Mouse (Mus musculus): ENCODE measurements around the gene Opa3.

DNA sequence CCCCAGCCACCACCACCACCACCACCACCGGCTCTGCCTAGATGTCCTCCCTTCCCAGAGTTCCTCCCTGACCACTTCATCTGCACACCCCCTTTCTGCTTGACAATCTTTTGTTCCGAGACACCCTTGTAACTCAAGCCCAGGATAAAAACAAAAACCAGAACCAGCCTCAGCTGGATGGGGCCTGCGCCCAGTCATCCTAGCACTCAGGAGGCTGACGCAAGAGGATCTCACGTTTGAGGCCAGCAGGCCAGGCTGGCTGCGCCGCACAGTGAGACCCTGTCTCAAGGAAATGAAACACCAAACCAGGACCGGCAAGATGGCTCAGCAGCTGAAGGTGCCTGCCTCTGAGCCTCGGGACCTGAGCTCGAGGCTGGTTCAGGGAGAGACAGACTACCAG lies 38.9 kb downstream of the Opa3 start:
- TF ChIP-seq CTCF (IDR thresholded peaks at IDR 0.05; ENCODE audit: low read depth): no peak
- no peak for TF ChIP-seq EP300 (IDR thresholded peaks at IDR 0.05; ENCODE audit: low read depth)

All from liver, embryonic 14.5 days (tissue).